Mouse (Mus musculus) common myeloid progenitor, adult 5-6 weeks (primary cell): ENCODE data around the gene Nit2. TPM values are rescaled to one million over a fixed set of nuclear protein-coding genes. Genes with fewer than 3 reads are reported as not detected.

Experiments used
- total RNA-seq: library from RNA; stranded (forward); fragments of 200-1000, 187-1606 nt; gene quantifications from 2 replicates; pipeline ENCODE4 v1.2.3, GENCODE M21; 2017

The Nit2 gene
- total RNA-seq, 1 experiment from 2014 or later = 37.7 TPM

Other genes with a start within 250 kb of the Nit2 start
- not detected in 2 replicates for gene Lnp1, start 239.3 kb downstream of the Nit2 start, total RNA-seq
- not detected in 2 replicates for gene Tmem45a2, start 96.0 kb downstream of the Nit2 start, total RNA-seq
- 77.1 and 83.1 TPM in 2 replicates for gene Tomm70a, start 45.6 kb downstream of the Nit2 start, total RNA-seq
- gene Tbc1d23, start 64.2 kb upstream of the Nit2 start, total RNA-seq = 34.9 and 73.0 TPM in 2 replicates
- 0.44 TPM in 1 of 2 replicates, not detected in the other for gene Tmem30c, start 125.5 kb upstream of the Nit2 start, total RNA-seq
- gene Filip1l, start 185.8 kb upstream of the Nit2 start, total RNA-seq = 2.3 and 5.4 TPM in 2 replicates